Mouse (Mus musculus) kidney, postnatal 0 days (tissue): ENCODE measurements around the gene Dhcr7. TPM values are rescaled to one million over a fixed set of nuclear protein-coding genes. Genes with fewer than 3 reads are reported as not detected.

Experiments used
- ATAC-seq: fragments of 200-750 bp; cut with Nextera tagmentation; replicated peaks from 2 replicates; pipeline ENCODE4 v1.8.0; 2017; ENCODE audit warnings: low read depth, moderate number of reproducible peaks, moderate TSS enrichment, moderate library complexity; ENCODE audit not compliant: low FRiP score
- DNase-seq: peaks from one replicate; pipeline ENCODE4 v3.0.0-alpha.2; 2016; ENCODE audit warnings: low spot score
- H3K27ac ChIP-seq: fragments of 300-500 bp; sonication (generic); 2 replicates; pipeline ENCODE4 v1.5.1; 2014; ENCODE audit warnings: mild to moderate bottlenecking
- H3K27me3 ChIP-seq: fragments of 300-500 bp; sonication (generic); 2 replicates; pipeline ENCODE4 v1.6.1; 2014; ENCODE audit warnings: low read length, mixed read lengths; ENCODE audit not compliant: insufficient read depth
- H3K36me3 ChIP-seq: fragments of 300-500 bp; sonication (generic); 2 replicates; pipeline ENCODE4 v1.6.1; 2014; ENCODE audit warnings: low read length, mixed read lengths; ENCODE audit not compliant: insufficient read depth
- H3K4me1 ChIP-seq: fragments of 300-500 bp; sonication (generic); replicated peaks from 2 replicates; pipeline ENCODE4 v1.6.1; 2014; ENCODE audit warnings: antibody characterized with exemption, low read length, mixed read lengths; ENCODE audit not compliant: insufficient read depth
- H3K4me2 ChIP-seq: fragments of 300-500 bp; sonication (generic); 2 replicates; pipeline ENCODE4 v1.6.1; 2014; ENCODE audit warnings: mild to moderate bottlenecking, low read length, moderate library complexity, mixed read lengths
- H3K4me3 ChIP-seq: fragments of 300-500 bp; sonication (generic); replicated peaks from 2 replicates; pipeline ENCODE4 v1.5.1; 2014; ENCODE audit warnings: low read depth, low read length
- H3K9ac ChIP-seq: fragments of 300-500 bp; sonication (generic); 2 replicates; pipeline ENCODE4 v1.6.1; 2014; ENCODE audit warnings: low read depth, low read length
- H3K9me3 ChIP-seq: fragments of 300-500 bp; sonication (generic); replicated peaks from 2 replicates; pipeline ENCODE4 v1.6.1; 2016; ENCODE audit warnings: low read length, inconsistent platforms, mixed read lengths
- CTCF ChIP-seq: IDR thresholded peaks from 2 replicates; pipeline ENCODE4 v1.5.1; 2016; ENCODE audit warnings: antibody characterized with exemption, low read depth, mild to moderate bottlenecking, moderate library complexity
- WGBS: fragments of 180-500 bp; shearing (Covaris S2); extraction: QIAGEN DNeasy Blood & Tissue Kit; methylation state at CpG from one replicate; pipeline ENCODE4 v1.1.7; 2014; 5-methylcytosine and 5-hydroxymethylcytosine counted together
- polyA plus RNA-seq: library from polyadenylated mRNA; unstranded; fragments of >200 nt; fragmentation: Nextera tagmentation; extraction: Ambion mirVana; gene quantifications from 2 replicates; pipeline ENCODE4 v1.2.1, GENCODE M21; 2015

Dhcr7 gene
- polyA plus RNA-seq, 1 experiment from 2014 or later: 28.8 TPM

GRCm38 (mm10) chr7:143808909-143809308 lies 14.0 kb upstream of the Dhcr7 start:
- 79% methylated on average over 1 of the region's 1 CpGs for WGBS

DNA sequence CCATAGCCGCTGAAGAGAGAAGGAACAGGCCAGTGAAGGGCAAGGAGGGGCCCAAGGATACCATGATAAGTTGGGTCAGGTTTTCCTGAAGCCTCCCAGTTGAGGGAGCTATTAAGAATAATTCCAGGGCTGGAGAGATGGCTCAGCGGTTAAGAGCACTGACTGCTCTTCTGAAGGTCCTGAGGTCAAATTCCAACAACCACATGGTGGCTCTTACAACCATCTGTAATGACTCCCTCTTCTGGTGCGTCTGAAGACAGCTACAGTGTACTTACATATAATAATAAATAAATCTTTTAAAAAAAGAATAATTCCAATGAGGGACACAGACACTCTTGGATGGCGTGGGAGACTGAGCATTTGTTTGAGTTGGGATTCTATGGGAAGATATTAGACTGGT lies 3.7 kb upstream of the Dhcr7 start:
- ATAC-seq (no peak), DNase-seq (no peak)
- Histone ChIP-seq H3K36me3 (peaks cover 11% of the 10 kb centered on the region; the same call in 1 of the 2 replicates), H3K4me1 (peaks cover 7% of the 10 kb centered on the region), H3K27ac (no peak overlapping the region), H3K9me3 (no peaks in the 10 kb centered on the region), H3K4me3 (no peak overlapping the region), H3K4me2 (no peak overlapping the region), H3K27me3 (no peaks in the 10 kb centered on the region), H3K9ac (no peak overlapping the region)
- WGBS: 69% methylated on average over 4 of the region's 4 CpGs
- no peak for TF ChIP-seq CTCF

More at GRCm38 (mm10) chr7:143808909-143809308, 14.0 kb upstream of the Dhcr7 start:
- Histone ChIP-seq H3K9ac (no peak overlapping the region), H3K4me2 (no peak overlapping the region), H3K4me3 (no peak overlapping the region), H3K36me3 (peaks cover 35% of the 10 kb centered on the region), H3K9me3 (no peaks in the 10 kb centered on the region), H3K27me3 (no peaks in the 10 kb centered on the region), H3K27ac (no peak overlapping the region), H3K4me1 (no peaks in the 10 kb centered on the region)
- TF ChIP-seq CTCF: peak; percentile 64
- ATAC-seq (no peak), DNase-seq (peak; percentile 32)

DNA sequence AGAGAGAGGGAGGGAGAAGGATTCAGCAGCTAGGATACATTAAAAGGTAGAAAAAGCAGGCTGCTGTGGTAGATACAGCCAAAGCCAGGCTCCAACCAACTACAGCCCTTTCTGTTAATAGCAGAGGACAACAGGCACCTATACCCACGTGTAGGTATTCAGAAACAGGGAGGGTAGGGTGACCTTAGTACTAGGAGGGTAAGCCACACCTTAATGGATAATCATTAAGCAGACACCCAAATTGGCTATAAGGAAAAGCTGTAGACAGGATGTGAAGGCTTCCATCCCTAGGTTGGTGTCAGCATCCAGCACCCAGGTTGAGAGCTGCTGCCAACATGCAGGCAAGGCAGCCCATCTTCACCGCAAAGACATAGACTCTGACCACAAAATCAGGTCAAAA lies 1.7 kb upstream of the Dhcr7 start:
- WGBS: 78% methylated on average over 2 of the region's 2 CpGs
- Histone ChIP-seq H3K27me3 (no peaks in the 10 kb centered on the region), H3K4me1 (peaks cover 7% of the 10 kb centered on the region), H3K9me3 (no peaks in the 10 kb centered on the region), H3K4me2 (no peak overlapping the region), H3K9ac (no peak overlapping the region), H3K27ac (no peak overlapping the region), H3K4me3 (no peak overlapping the region), H3K36me3 (no peaks in the 10 kb centered on the region)
- no peak for TF ChIP-seq CTCF
- ATAC-seq: no peak
- DNase-seq: no peak

- TF ChIP-seq CTCF: 0 out of 2 replicates have a peak, but pooled peaks have one; percentile 6
- Histone ChIP-seq H3K36me3 (no peaks in the 10 kb centered on the region), H3K27ac (peak overlapping the region; percentile 76), H3K27me3 (no peaks in the 10 kb centered on the region), H3K4me1 (peaks cover 7% of the 10 kb centered on the region), H3K4me2 (peak overlapping the region; percentile 55), H3K9ac (peak overlapping the region; percentile 39; the same call in 1 of the 2 replicates), H3K9me3 (no peaks in the 10 kb centered on the region), H3K4me3 (peak overlapping the region; percentile 47)
- DNase-seq: no peak
- WGBS: 82% methylated on average over 4 of the region's 4 CpGs
- no peak for ATAC-seq
Observed at GRCm38 (mm10) chr7:143823266-143823605, 291 bp downstream of the Dhcr7 start.

- Histone ChIP-seq H3K9me3 (no peaks in the 10 kb centered on the region), H3K27ac (no peak overlapping the region), H3K9ac (no peak overlapping the region), H3K36me3 (no peaks in the 10 kb centered on the region), H3K4me1 (peaks cover 8% of the 10 kb centered on the region; the same call in 1 of the 2 replicates), H3K4me2 (no peak overlapping the region), H3K4me3 (no peak overlapping the region), H3K27me3 (no peaks in the 10 kb centered on the region)
- DNase-seq (no peak), ATAC-seq (no peak)
- 90% methylated on average over 2 of the region's 2 CpGs for WGBS
- TF ChIP-seq CTCF: no peak
Observed at GRCm38 (mm10) chr7:143826985-143827384, 4.0 kb downstream of the Dhcr7 start.

- TF ChIP-seq CTCF: peak; percentile 98
- DNase-seq (peak; percentile 98), ATAC-seq (peak; percentile 98)
- Histone ChIP-seq H3K4me3 (peak overlapping the region; percentile 53), H3K9me3 (no peaks in the 10 kb centered on the region), H3K36me3 (no peaks in the 10 kb centered on the region), H3K4me2 (peak overlapping the region; percentile 79), H3K9ac (peak overlapping the region; percentile 59), H3K27ac (peak overlapping the region; percentile 86), H3K4me1 (peaks cover 5% of the 10 kb centered on the region; the same call in 1 of the 2 replicates), H3K27me3 (no peaks in the 10 kb centered on the region)
- WGBS: 1% methylated on average over 37 of the region's 37 CpGs
Observed at GRCm38 (mm10) chr7:143829504-143830331, 6.8 kb downstream of the Dhcr7 start.
